Mouse (Mus musculus) midbrain, embryonic 12.5 days (tissue): ENCODE measurements around the gene Kif5c. TPM values are rescaled to one million over a fixed set of nuclear protein-coding genes. Genes with fewer than 3 reads are reported as not detected.

Experiments
- ATAC-seq: fragments of 200-750 bp; cut with Nextera tagmentation; 2 replicates; pipeline ENCODE4 v1.8.0; 2017; ENCODE audit warnings: low read depth, moderate TSS enrichment, moderate library complexity; ENCODE audit not compliant: low FRiP score
- H3K27ac ChIP-seq: fragments of 300-500 bp; sonication (generic); replicated peaks from 2 replicates; pipeline ENCODE4 v1.5.1; 2016; ENCODE audit warnings: mild to moderate bottlenecking
- H3K27me3 ChIP-seq: fragments of 300-500 bp; sonication (generic); 2 replicates; pipeline ENCODE4 v1.6.1; 2016; ENCODE audit warnings: mild to moderate bottlenecking
- H3K36me3 ChIP-seq: fragments of 300-500 bp; sonication (generic); 2 replicates; pipeline ENCODE4 v1.6.1; 2016
- H3K4me1 ChIP-seq: fragments of 300-500 bp; sonication (generic); 2 replicates; pipeline ENCODE4 v1.6.1; 2016
- H3K4me2 ChIP-seq: fragments of 300-500 bp; sonication (generic); replicated peaks from 2 replicates; pipeline ENCODE4 v1.6.1; 2016; ENCODE audit warnings: mild to moderate bottlenecking, moderate library complexity
- H3K4me3 ChIP-seq: fragments of 300-500 bp; sonication (generic); 2 replicates; pipeline ENCODE4 v1.5.1; 2016; ENCODE audit warnings: mild to moderate bottlenecking
- H3K9ac ChIP-seq: fragments of 300-500 bp; sonication (generic); replicated peaks from 2 replicates; pipeline ENCODE4 v1.6.1; 2016; ENCODE audit warnings: mild to moderate bottlenecking, moderate library complexity
- H3K9me3 ChIP-seq: fragments of 300-500 bp; sonication (generic); 2 replicates; pipeline ENCODE4 v1.6.1; 2016; ENCODE audit warnings: mild to moderate bottlenecking
- WGBS: fragments of 180-500 bp; shearing (Covaris S2); methylation state at CpG from one replicate; pipeline ENCODE4 v1.1.7; 2016; 5-methylcytosine and 5-hydroxymethylcytosine counted together
- polyA plus RNA-seq: library from polyadenylated mRNA; unstranded; fragments of >200 nt; fragmentation: Nextera tagmentation; extraction: Ambion mirVana; gene quantifications from 2 replicates; pipeline ENCODE4 v1.2.1, GENCODE M21; 2016

The Kif5c gene
- polyA plus RNA-seq, 1 experiment from 2014 or later: 131 TPM

GRCm38 (mm10) chr2:49628094-49628705 is 9.1 kb downstream of the Kif5c start:
- Histone ChIP-seq H3K4me1 (peaks cover 33% of the 10 kb centered on the region), H3K9ac (no peak overlapping the region), H3K4me3 (no peak overlapping the region), H3K4me2 (no peak overlapping the region), H3K9me3 (no peaks in the 10 kb centered on the region), H3K27me3 (no peaks in the 10 kb centered on the region), H3K36me3 (peaks cover 15% of the 10 kb centered on the region), H3K27ac (0 out of 2 replicates have a peak overlapping the region, but pooled peaks have one; percentile 7)
- WGBS: 86% methylated on average over 6 of the region's 6 CpGs
- ATAC-seq: 0 out of 2 replicates have a peak, but pooled peaks have one; percentile 4

GRCm38 (mm10) chr2:49629181-49629580 is 10.1 kb downstream of the Kif5c start:
- 80% methylated on average over 12 of the region's 12 CpGs for WGBS
- Histone ChIP-seq H3K9ac (no peak overlapping the region), H3K36me3 (peaks cover 5% of the 10 kb centered on the region; the same call in 1 of the 2 replicates), H3K27me3 (no peaks in the 10 kb centered on the region), H3K4me3 (no peak overlapping the region), H3K9me3 (no peaks in the 10 kb centered on the region), H3K27ac (no peak overlapping the region), H3K4me2 (no peak overlapping the region), H3K4me1 (peaks cover 43% of the 10 kb centered on the region)
- no peak for ATAC-seq

GRCm38 (mm10) chr2:49630636-49631035 is 11.5 kb downstream of the Kif5c start:
- no peak for ATAC-seq
- no peaks in the 10 kb centered on the region for H3K9me3 ChIP-seq
- H3K9ac ChIP-seq: no peak overlapping the region
- WGBS: 90% methylated on average over 6 of the region's 6 CpGs
- no peaks in the 10 kb centered on the region for H3K27me3 ChIP-seq
- H3K36me3 ChIP-seq: peaks cover 5% of the 10 kb centered on the region; the same call in 1 of the 2 replicates
- peaks cover 47% of the 10 kb centered on the region for H3K4me1 ChIP-seq
- H3K27ac ChIP-seq: no peak overlapping the region
- no peak overlapping the region for H3K4me3 ChIP-seq
- H3K4me2 ChIP-seq: no peak overlapping the region

GRCm38 (mm10) chr2:49633231-49633630 is 14.1 kb downstream of the Kif5c start:
- Histone ChIP-seq H3K4me3 (peak overlapping the region; percentile 13; the same call in 1 of the 2 replicates), H3K4me2 (peak overlapping the region; percentile 42), H3K9me3 (no peaks in the 10 kb centered on the region), H3K9ac (peak overlapping the region; percentile 52), H3K4me1 (peaks cover 28% of the 10 kb centered on the region), H3K27ac (peak overlapping the region; percentile 89), H3K27me3 (no peaks in the 10 kb centered on the region), H3K36me3 (peaks cover 5% of the 10 kb centered on the region; the same call in 1 of the 2 replicates)
- peak; percentile 66 for ATAC-seq
- 17% methylated on average over 9 of the region's 9 CpGs for WGBS

GRCm38 (mm10) chr2:49642761-49643160 is 23.7 kb downstream of the Kif5c start:
- 79% methylated on average over 3 of the region's 3 CpGs for WGBS
- H3K9me3 ChIP-seq: peaks cover 8% of the 10 kb centered on the region; the same call in 1 of the 2 replicates

GRCm38 (mm10) chr2:49643756-49644155 is 24.7 kb downstream of the Kif5c start:
- peaks cover 17% of the 10 kb centered on the region for H3K36me3 ChIP-seq
- H3K9me3 ChIP-seq: peaks cover 8% of the 10 kb centered on the region; the same call in 1 of the 2 replicates
- no peak overlapping the region for H3K9ac ChIP-seq
- no peak overlapping the region for H3K4me2 ChIP-seq
- ATAC-seq: 0 out of 2 replicates have a peak, but pooled peaks have one; percentile 42
- H3K27me3 ChIP-seq: no peaks in the 10 kb centered on the region
- peaks cover 20% of the 10 kb centered on the region for H3K4me1 ChIP-seq
- no peak overlapping the region for H3K27ac ChIP-seq
- WGBS: 89% methylated on average over 8 of the region's 8 CpGs
- H3K4me3 ChIP-seq: no peak overlapping the region

More at GRCm38 (mm10) chr2:49642761-49643160, 23.7 kb downstream of the Kif5c start:
- Histone ChIP-seq H3K4me3 (no peak overlapping the region), H3K27ac (peak overlapping the region; percentile 11), H3K4me1 (peaks cover 22% of the 10 kb centered on the region), H3K4me2 (no peak overlapping the region), H3K9ac (no peak overlapping the region; the same call in 1 of the 2 replicates), H3K36me3 (peaks cover 17% of the 10 kb centered on the region), H3K27me3 (no peaks in the 10 kb centered on the region)
- ATAC-seq: no peak

GRCm38 (mm10) chr2:49647591-49647990 is 28.5 kb downstream of the Kif5c start:
- Histone ChIP-seq H3K36me3 (peaks cover 19% of the 10 kb centered on the region), H3K9me3 (peaks cover 8% of the 10 kb centered on the region; the same call in 1 of the 2 replicates), H3K27me3 (no peaks in the 10 kb centered on the region), H3K4me2 (no peak overlapping the region), H3K4me3 (no peak overlapping the region), H3K4me1 (peaks cover 20% of the 10 kb centered on the region), H3K9ac (no peak overlapping the region), H3K27ac (no peak overlapping the region)
- 88% methylated on average over 6 of the region's 6 CpGs for WGBS
- no peak for ATAC-seq

GRCm38 (mm10) chr2:49648344-49648743 is 29.2 kb downstream of the Kif5c start:
- ATAC-seq: no peak
- 86% methylated on average over 9 of the region's 9 CpGs for WGBS
- Histone ChIP-seq H3K27me3 (no peaks in the 10 kb centered on the region), H3K9ac (no peak overlapping the region), H3K27ac (no peak overlapping the region), H3K4me1 (peaks cover 15% of the 10 kb centered on the region; the same call in 1 of the 2 replicates), H3K4me3 (no peak overlapping the region), H3K36me3 (peaks cover 23% of the 10 kb centered on the region), H3K4me2 (no peak overlapping the region), H3K9me3 (peaks cover 8% of the 10 kb centered on the region; the same call in 1 of the 2 replicates)

- WGBS: 84% methylated on average over 6 of the region's 6 CpGs
- Histone ChIP-seq H3K36me3 (peaks cover 22% of the 10 kb centered on the region), H3K27me3 (no peaks in the 10 kb centered on the region), H3K27ac (no peak overlapping the region), H3K4me1 (peaks cover 15% of the 10 kb centered on the region; the same call in 1 of the 2 replicates), H3K4me3 (no peak overlapping the region), H3K9ac (no peak overlapping the region), H3K4me2 (no peak overlapping the region), H3K9me3 (peaks cover 7% of the 10 kb centered on the region; the same call in 1 of the 2 replicates)
- no peak for ATAC-seq
These were observed 29.7 kb downstream of the Kif5c start for GRCm38 (mm10) chr2:49648806-49649205.

GRCm38 (mm10) chr2:49649211-49649610 is 30.1 kb downstream of the Kif5c start:
- H3K9me3 ChIP-seq: peaks cover 3% of the 10 kb centered on the region; the same call in 1 of the 2 replicates
- H3K27ac ChIP-seq: no peak overlapping the region
- ATAC-seq: no peak
- no peak overlapping the region for H3K4me3 ChIP-seq
- no peak overlapping the region for H3K9ac ChIP-seq
- peaks cover 15% of the 10 kb centered on the region for H3K4me1 ChIP-seq
- WGBS: 92% methylated on average over 10 of the region's 10 CpGs
- no peaks in the 10 kb centered on the region for H3K27me3 ChIP-seq
- H3K36me3 ChIP-seq: peaks cover 18% of the 10 kb centered on the region
- H3K4me2 ChIP-seq: no peak overlapping the region

- Histone ChIP-seq H3K27me3 (no peaks in the 10 kb centered on the region), H3K27ac (no peak overlapping the region), H3K4me2 (no peak overlapping the region), H3K36me3 (peaks cover 10% of the 10 kb centered on the region; the same call in 1 of the 2 replicates), H3K9me3 (no peaks in the 10 kb centered on the region), H3K4me1 (peaks cover 30% of the 10 kb centered on the region), H3K9ac (no peak overlapping the region), H3K4me3 (no peak overlapping the region)
- 89% methylated on average over 1 of the region's 1 CpGs for WGBS
- no peak for ATAC-seq
These were observed 32.6 kb downstream of the Kif5c start for GRCm38 (mm10) chr2:49651737-49652136.

GRCm38 (mm10) chr2:49654606-49655005 is 35.5 kb downstream of the Kif5c start:
- no peak overlapping the region for H3K4me3 ChIP-seq
- no peak overlapping the region for H3K27ac ChIP-seq
- H3K9me3 ChIP-seq: no peaks in the 10 kb centered on the region
- no peak for ATAC-seq
- H3K4me1 ChIP-seq: peaks cover 32% of the 10 kb centered on the region
- H3K36me3 ChIP-seq: peaks cover 10% of the 10 kb centered on the region; the same call in 1 of the 2 replicates
- H3K9ac ChIP-seq: no peak overlapping the region
- H3K4me2 ChIP-seq: no peak overlapping the region
- H3K27me3 ChIP-seq: no peaks in the 10 kb centered on the region
- 89% methylated on average over 10 of the region's 10 CpGs for WGBS
